Mouse (Mus musculus) midbrain, embryonic 15.5 days (tissue): ENCODE data around the gene Pld6. TPM values are rescaled to one million over a fixed set of nuclear protein-coding genes. Genes with fewer than 3 reads are reported as not detected.
A peak's percentile ranks its signal among the peaks of the same experiment; 100 is the strongest.

Experiments
- ATAC-seq: fragments of 200-750 bp; cut with Nextera tagmentation; replicated peaks from 2 replicates; pipeline ENCODE4 v1.8.0; 2017; ENCODE audit warnings: moderate TSS enrichment
- H3K27ac ChIP-seq: fragments of 300-500 bp; sonication (generic); 2 replicates; pipeline ENCODE4 v1.5.1; 2015; ENCODE audit warnings: mild to moderate bottlenecking, inconsistent platforms
- H3K27me3 ChIP-seq: fragments of 300-500 bp; sonication (generic); replicated peaks from 2 replicates; pipeline ENCODE4 v1.6.1; 2015; ENCODE audit warnings: inconsistent platforms
- H3K36me3 ChIP-seq: fragments of 300-500 bp; sonication (generic); replicated peaks from 2 replicates; pipeline ENCODE4 v1.6.1; 2015; ENCODE audit warnings: inconsistent platforms
- H3K4me1 ChIP-seq: fragments of 300-500 bp; sonication (generic); 2 replicates; pipeline ENCODE4 v1.6.1; 2015; ENCODE audit warnings: inconsistent platforms
- H3K4me2 ChIP-seq: fragments of 300-500 bp; sonication (generic); 2 replicates; pipeline ENCODE4 v1.6.1; 2015; ENCODE audit warnings: inconsistent platforms, mild to moderate bottlenecking, moderate library complexity
- H3K4me3 ChIP-seq: fragments of 300-500 bp; sonication (generic); 2 replicates; pipeline ENCODE4 v1.5.1; 2015; ENCODE audit warnings: mild to moderate bottlenecking, inconsistent platforms
- H3K9ac ChIP-seq: fragments of 300-500 bp; sonication (generic); 2 replicates; pipeline ENCODE4 v1.6.1; 2015; ENCODE audit warnings: mild to moderate bottlenecking, inconsistent platforms
- H3K9me3 ChIP-seq: fragments of 300-500 bp; sonication (generic); 2 replicates; pipeline ENCODE4 v1.6.1; 2016; ENCODE audit warnings: inconsistent platforms
- WGBS: fragments of 180-500 bp; shearing (Covaris S2); methylation state at CpG from one replicate; pipeline ENCODE4 v1.1.7; 2015; ENCODE audit warnings: mixed read lengths; 5-methylcytosine and 5-hydroxymethylcytosine counted together
- polyA plus RNA-seq: library from polyadenylated mRNA; unstranded; fragments of >200 nt; fragmentation: Nextera tagmentation; extraction: Ambion mirVana; gene quantifications from 2 replicates; pipeline ENCODE4 v1.2.1, GENCODE M21; 2015

Gene Pld6
- polyA plus RNA-seq, 1 experiment from 2014 or later: 13.7 TPM

- no peaks in the 10 kb centered on the region for H3K4me1 ChIP-seq
Measured at GRCm38 (mm10) chr11:59780241-59780640, 7.2 kb downstream of the Pld6 start.

DNA sequence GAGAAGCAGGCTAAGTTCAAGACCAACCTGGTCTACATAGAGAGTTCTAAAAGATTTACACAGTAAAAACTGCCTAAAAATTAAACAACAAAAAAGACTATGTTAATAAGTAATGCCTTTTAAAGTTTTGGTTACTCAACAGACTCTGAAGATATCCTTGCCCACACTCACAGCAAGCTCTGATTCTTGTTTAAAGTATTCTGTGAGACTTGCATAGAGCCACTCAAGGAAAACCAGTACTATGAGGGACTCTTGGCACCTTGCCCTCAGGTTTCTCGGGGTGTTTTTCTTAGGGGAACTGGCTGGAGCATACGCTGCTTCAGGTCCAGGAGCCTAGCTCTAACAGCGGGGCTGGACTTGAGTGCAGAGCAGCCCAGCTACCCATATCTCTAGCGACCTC, 8.0 kb downstream of the Pld6 start:
- Histone ChIP-seq H3K4me2 (no peak overlapping the region), H3K27me3 (no peaks in the 10 kb centered on the region), H3K4me1 (no peaks in the 10 kb centered on the region), H3K4me3 (no peak overlapping the region), H3K36me3 (peaks cover 29% of the 10 kb centered on the region), H3K9me3 (no peaks in the 10 kb centered on the region), H3K27ac (no peak overlapping the region), H3K9ac (no peak overlapping the region)
- 91% methylated on average over 4 of the region's 4 CpGs for WGBS
- no peak for ATAC-seq

More at GRCm38 (mm10) chr11:59780241-59780640, 7.2 kb downstream of the Pld6 start:
- H3K27ac ChIP-seq: no peak overlapping the region
- no peak overlapping the region for H3K9ac ChIP-seq
- no peaks in the 10 kb centered on the region for H3K27me3 ChIP-seq
- H3K4me3 ChIP-seq: no peak overlapping the region
- peaks cover 25% of the 10 kb centered on the region for H3K36me3 ChIP-seq
- no peak for ATAC-seq
- no peak overlapping the region for H3K4me2 ChIP-seq
- WGBS: 94% methylated on average over 4 of the region's 4 CpGs
- H3K9me3 ChIP-seq: no peaks in the 10 kb centered on the region

DNA sequence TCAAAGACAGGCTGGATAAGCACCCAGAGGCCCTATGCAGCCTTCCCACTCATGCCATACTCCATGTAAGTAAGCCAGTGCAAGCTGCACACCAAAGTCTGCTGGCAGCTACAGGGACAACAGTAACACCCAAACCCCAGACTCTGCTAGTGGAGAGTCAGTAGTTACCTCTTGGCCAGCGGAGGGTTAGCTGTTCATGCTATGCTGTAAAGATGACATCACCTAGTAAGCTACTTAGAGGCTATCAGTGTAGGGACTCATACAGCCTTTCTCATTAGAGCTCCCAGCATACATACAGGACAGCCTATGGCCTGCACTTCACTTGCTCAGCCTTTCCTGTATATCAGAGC, 8.6 kb downstream of the Pld6 start:
- peaks cover 33% of the 10 kb centered on the region for H3K36me3 ChIP-seq
- ATAC-seq: 0 out of 2 replicates have a peak, but pooled peaks have one; percentile 14

GRCm38 (mm10) chr11:59778181-59778873, 9.1 kb downstream of the Pld6 start:
- 54% methylated on average over 9 of the region's 9 CpGs for WGBS
- Histone ChIP-seq H3K9me3 (no peaks in the 10 kb centered on the region), H3K9ac (no peak overlapping the region), H3K4me3 (no peak overlapping the region), H3K27ac (no peak overlapping the region), H3K4me1 (no peaks in the 10 kb centered on the region), H3K36me3 (peaks cover 38% of the 10 kb centered on the region), H3K4me2 (no peak overlapping the region), H3K27me3 (no peaks in the 10 kb centered on the region)
- 0 out of 2 replicates have a peak, but pooled peaks have one; percentile 17 for ATAC-seq

More for the DNA sequence above, 8.6 kb downstream of the Pld6 start:
- Histone ChIP-seq H3K4me1 (no peaks in the 10 kb centered on the region), H3K27ac (no peak overlapping the region), H3K4me3 (no peak overlapping the region), H3K27me3 (no peaks in the 10 kb centered on the region), H3K4me2 (no peak overlapping the region), H3K9me3 (no peaks in the 10 kb centered on the region), H3K9ac (no peak overlapping the region)
- 83% methylated on average over 1 of the region's 1 CpGs for WGBS

DNA sequence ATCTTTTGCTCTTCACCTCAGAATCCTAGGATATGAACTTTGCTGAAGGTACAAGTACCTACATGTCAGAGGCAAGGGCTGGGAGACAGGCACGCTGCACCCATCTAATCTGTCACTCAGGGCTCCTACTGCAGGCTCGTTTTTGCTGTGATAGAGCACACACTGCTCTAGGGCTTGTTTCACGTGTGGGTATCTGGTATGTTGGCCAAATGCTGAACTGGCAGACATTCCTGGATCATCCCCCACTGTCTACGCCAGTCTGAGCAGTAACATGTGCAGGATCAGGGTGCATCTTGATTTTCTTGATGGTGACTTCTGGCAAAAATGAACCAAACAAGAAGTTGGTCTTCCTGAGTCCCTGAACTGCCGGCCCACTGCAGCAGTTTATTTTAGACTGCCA, 10.2 kb downstream of the Pld6 start:
- ATAC-seq: no peak
- H3K9ac ChIP-seq: no peak overlapping the region
- no peaks in the 10 kb centered on the region for H3K4me1 ChIP-seq
- no peak overlapping the region for H3K4me2 ChIP-seq
- H3K9me3 ChIP-seq: no peaks in the 10 kb centered on the region
- 92% methylated on average over 5 of the region's 5 CpGs for whole genome bisulfite sequencing
- no peaks in the 10 kb centered on the region for H3K27me3 ChIP-seq
- H3K36me3 ChIP-seq: peaks cover 46% of the 10 kb centered on the region
- no peak overlapping the region for H3K4me3 ChIP-seq
- no peak overlapping the region for H3K27ac ChIP-seq

DNA sequence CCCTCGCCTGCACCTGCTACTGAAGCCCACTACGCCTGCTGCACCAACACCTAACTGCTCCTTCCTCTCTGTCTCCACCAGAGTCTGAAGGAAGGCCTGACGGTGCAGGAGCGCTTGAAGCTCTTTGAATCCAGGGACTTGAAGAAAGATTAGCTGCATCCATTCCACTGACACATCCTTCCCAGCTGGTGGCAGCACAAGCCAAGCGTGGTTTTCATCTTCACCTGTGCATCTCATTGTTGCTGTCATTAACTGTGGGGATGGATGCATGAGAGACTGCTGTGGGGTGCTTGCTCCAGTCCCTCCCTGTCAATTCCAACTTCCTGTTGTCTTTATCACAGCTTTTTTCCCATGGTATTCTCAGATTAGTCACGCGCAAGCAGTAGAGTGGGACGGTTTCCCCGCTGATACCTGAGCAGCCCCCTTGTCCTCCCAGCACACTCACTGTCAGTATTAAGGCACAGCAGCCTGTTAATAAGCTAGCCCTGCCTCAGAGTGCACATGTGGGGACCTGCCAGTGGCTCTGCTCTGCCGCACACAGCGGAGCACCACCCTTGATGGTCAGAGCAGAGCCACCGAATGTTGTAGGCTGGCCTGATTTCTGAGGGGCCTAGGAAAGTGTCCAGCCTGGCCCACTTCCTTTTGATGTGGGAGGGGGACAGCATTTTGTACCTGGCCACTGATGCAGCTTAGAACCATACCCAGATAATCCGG, 11.9 kb downstream of the Pld6 start:
- Histone ChIP-seq H3K9me3 (no peaks in the 10 kb centered on the region), H3K27me3 (no peaks in the 10 kb centered on the region), H3K4me1 (no peaks in the 10 kb centered on the region), H3K4me2 (no peak overlapping the region), H3K9ac (no peak overlapping the region), H3K36me3 (peaks cover 62% of the 10 kb centered on the region), H3K4me3 (no peak overlapping the region), H3K27ac (no peak overlapping the region)
- 71% methylated on average over 13 of the region's 13 CpGs for WGBS
- no peak for ATAC-seq

- Histone ChIP-seq H3K27ac (no peak overlapping the region), H3K4me3 (no peak overlapping the region), H3K9ac (no peak overlapping the region), H3K27me3 (no peaks in the 10 kb centered on the region), H3K4me2 (no peak overlapping the region), H3K4me1 (no peaks in the 10 kb centered on the region), H3K9me3 (no peaks in the 10 kb centered on the region), H3K36me3 (peaks cover 69% of the 10 kb centered on the region)
- WGBS: 92% methylated on average over 4 of the region's 4 CpGs
- ATAC-seq: no peak
Measured at GRCm38 (mm10) chr11:59774522-59774921, 12.9 kb downstream of the Pld6 start.

DNA sequence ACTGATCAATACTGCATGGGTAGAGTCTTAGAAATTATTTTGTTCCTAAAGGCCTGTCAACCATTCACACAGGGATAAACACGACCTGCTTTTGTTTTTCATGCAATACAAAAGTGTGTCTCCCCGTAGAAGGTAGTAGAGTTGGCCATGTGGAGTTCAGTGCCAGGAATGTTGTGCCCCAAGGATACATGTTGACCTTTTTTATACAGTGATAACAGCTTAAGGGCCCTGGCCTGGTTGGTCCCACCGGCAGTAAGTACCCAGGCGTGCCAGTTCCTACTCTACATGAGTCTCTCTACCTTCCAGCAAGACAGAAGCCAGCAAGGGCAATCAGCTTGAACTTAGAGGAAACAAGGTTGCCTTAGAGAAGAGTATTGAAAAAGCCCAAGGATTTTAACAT, 14.5 kb downstream of the Pld6 start:
- H3K27ac ChIP-seq: no peak overlapping the region
- H3K27me3 ChIP-seq: no peaks in the 10 kb centered on the region
- ATAC-seq: no peak
- 94% methylated on average over 4 of the region's 4 CpGs for WGBS
- H3K36me3 ChIP-seq: peaks cover 73% of the 10 kb centered on the region
- no peaks in the 10 kb centered on the region for H3K4me1 ChIP-seq
- no peak overlapping the region for H3K4me2 ChIP-seq
- no peak overlapping the region for H3K9ac ChIP-seq
- H3K4me3 ChIP-seq: no peak overlapping the region
- H3K9me3 ChIP-seq: no peaks in the 10 kb centered on the region

DNA sequence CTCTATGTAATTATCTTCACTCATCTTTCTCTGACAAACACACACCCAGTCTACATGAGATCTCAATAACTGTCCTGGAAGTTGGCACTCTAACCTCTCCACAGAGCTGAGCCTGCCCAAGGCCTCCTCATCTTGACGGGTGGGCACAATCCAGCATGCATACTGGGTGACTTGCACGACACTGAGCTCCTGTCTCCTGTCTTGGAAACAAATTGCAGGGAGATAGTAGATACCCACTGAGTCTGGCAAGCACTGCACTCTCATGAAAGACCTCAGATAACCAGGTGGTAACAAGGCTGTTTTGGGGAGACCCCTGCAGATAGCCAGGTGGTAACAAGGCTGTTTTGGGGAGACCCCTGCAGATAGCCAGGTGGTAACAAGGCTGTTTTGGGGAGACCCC, 15.2 kb downstream of the Pld6 start:
- Histone ChIP-seq H3K27ac (no peak overlapping the region), H3K4me3 (no peak overlapping the region), H3K4me1 (no peaks in the 10 kb centered on the region), H3K4me2 (no peak overlapping the region), H3K27me3 (no peaks in the 10 kb centered on the region), H3K36me3 (peaks cover 74% of the 10 kb centered on the region), H3K9me3 (no peaks in the 10 kb centered on the region), H3K9ac (no peak overlapping the region)
- WGBS: 94% methylated on average over 2 of the region's 2 CpGs
- no peak for ATAC-seq

- Histone ChIP-seq H3K9ac (no peak overlapping the region), H3K4me1 (no peaks in the 10 kb centered on the region), H3K4me3 (no peak overlapping the region), H3K36me3 (peaks cover 74% of the 10 kb centered on the region), H3K4me2 (no peak overlapping the region), H3K27ac (no peak overlapping the region), H3K27me3 (no peaks in the 10 kb centered on the region), H3K9me3 (no peaks in the 10 kb centered on the region)
- 78% methylated on average over 7 of the region's 7 CpGs for WGBS
- ATAC-seq: no peak
Measured at GRCm38 (mm10) chr11:59770753-59771152, 16.7 kb downstream of the Pld6 start.

GRCm38 (mm10) chr11:59769738-59770137, 17.7 kb downstream of the Pld6 start:
- no peaks in the 10 kb centered on the region for H3K9me3 ChIP-seq
- WGBS: 83% methylated on average over 6 of the region's 6 CpGs
- no peak overlapping the region for H3K4me2 ChIP-seq
- no peaks in the 10 kb centered on the region for H3K4me1 ChIP-seq
- H3K36me3 ChIP-seq: peaks cover 70% of the 10 kb centered on the region
- no peak overlapping the region for H3K9ac ChIP-seq
- H3K4me3 ChIP-seq: no peak overlapping the region
- ATAC-seq: no peak
- H3K27ac ChIP-seq: no peak overlapping the region
- no peaks in the 10 kb centered on the region for H3K27me3 ChIP-seq

DNA sequence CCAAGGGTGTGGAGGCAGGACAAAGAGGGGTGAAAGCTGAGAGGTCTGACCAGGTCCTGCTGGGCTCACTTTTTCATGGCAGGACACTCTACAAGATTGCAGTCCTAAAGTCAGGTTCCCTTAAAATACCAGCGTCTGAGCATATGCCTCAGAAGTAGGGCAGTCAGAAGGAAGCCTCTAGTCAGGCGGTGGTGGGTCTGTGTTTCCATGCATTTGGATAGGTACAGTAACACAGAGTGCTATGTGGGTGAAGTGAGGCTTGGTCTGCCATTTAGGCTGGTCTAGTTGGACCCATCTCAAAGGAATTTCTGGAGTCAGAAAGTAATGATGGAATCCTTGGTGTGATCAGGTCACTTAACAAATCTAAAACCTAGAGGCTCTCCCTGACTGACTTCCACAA, 18.1 kb downstream of the Pld6 start:
- no peaks in the 10 kb centered on the region for H3K9me3 ChIP-seq
- H3K4me2 ChIP-seq: no peak overlapping the region
- H3K27me3 ChIP-seq: no peaks in the 10 kb centered on the region
- WGBS: 98% methylated on average over 2 of the region's 2 CpGs
- no peak overlapping the region for H3K9ac ChIP-seq
- peaks cover 70% of the 10 kb centered on the region for H3K36me3 ChIP-seq
- H3K4me3 ChIP-seq: no peak overlapping the region
- no peaks in the 10 kb centered on the region for H3K4me1 ChIP-seq
- ATAC-seq: no peak
- no peak overlapping the region for H3K27ac ChIP-seq

GRCm38 (mm10) chr11:59760796-59761195, 26.6 kb downstream of the Pld6 start:
- Histone ChIP-seq H3K36me3 (peaks cover 59% of the 10 kb centered on the region), H3K4me2 (no peak overlapping the region), H3K9ac (no peak overlapping the region), H3K4me1 (no peaks in the 10 kb centered on the region), H3K27ac (no peak overlapping the region), H3K27me3 (no peaks in the 10 kb centered on the region), H3K4me3 (no peak overlapping the region), H3K9me3 (no peaks in the 10 kb centered on the region)
- ATAC-seq: no peak
- WGBS: 99% methylated on average over 6 of the region's 6 CpGs
